Mouse (Mus musculus) testis, adult 2 months (tissue): ENCODE results near the gene Myl10.

Source experiments
- CTCF ChIP-seq: fragments of 200-500 bp; IDR thresholded peaks from 2 replicates; pipeline ENCODE4 v1.5.1; 2012; ENCODE audit warnings: low read depth, mild to moderate bottlenecking, inconsistent platforms, low read length, moderate library complexity; ENCODE audit not compliant: control insufficient read depth, insufficient read depth, insufficient replicate concordance
- POLR2A ChIP-seq: fragments of 200-500 bp; IDR thresholded peaks from 2 replicates; pipeline ENCODE4 v1.6.1; 2012; ENCODE audit warnings: low read depth, mild to moderate bottlenecking, inconsistent platforms, low read length, moderate library complexity; ENCODE audit not compliant: control insufficient read depth

DNA sequence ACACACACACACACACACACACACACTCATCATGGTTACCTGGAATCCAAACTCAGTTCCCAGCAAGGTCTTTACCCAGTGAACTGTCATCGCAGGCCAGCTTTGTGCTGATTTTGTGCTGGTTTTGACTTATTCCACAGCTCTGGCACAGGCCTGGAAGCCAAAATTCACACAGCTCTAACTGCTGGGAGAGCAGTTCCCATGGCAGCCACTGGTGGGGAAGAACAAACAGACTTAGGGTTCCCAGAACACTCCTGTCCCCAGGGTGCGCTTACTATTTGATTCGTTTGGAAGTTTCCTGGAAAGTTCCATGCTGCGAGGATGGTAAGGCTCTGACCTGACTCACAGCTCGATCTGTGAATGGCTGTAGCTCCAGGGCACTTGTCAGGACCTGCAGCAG lies 28.6 kb downstream of the Myl10 start:
- no peak for TF ChIP-seq POLR2A
- no peak for TF ChIP-seq CTCF
